Mouse (Mus musculus) heart, embryonic 14.5 days (tissue): Measurements from ENCODE around the gene Tmem269. TPM values are rescaled to one million over a fixed set of nuclear protein-coding genes. Genes with fewer than 3 reads are reported as not detected.

ENCODE experiments used
- ATAC-seq: fragments of 200-750 bp; cut with Nextera tagmentation; 2 replicates; pipeline ENCODE4 v1.8.0; 2017; ENCODE audit warnings: low read depth, moderate TSS enrichment; ENCODE audit not compliant: insufficient number of reproducible peaks, insufficient read depth, low FRiP score
- H3K27ac ChIP-seq, 2 experiments: fragments of 200-500 bp in 1 of 2; fragments of 300-500 bp in 1 of 2; sonication (generic) in 1 of 2; replicated peaks in 1 of 2; 2 replicates each; pipeline ENCODE4 v1.5.1; 2012 to 2014; ENCODE audit warnings: low read depth in 2 of 2, low read length in 2 of 2, control low read depth in 1 of 2, mild to moderate bottlenecking in 1 of 2, mixed read lengths in 1 of 2; ENCODE audit not compliant: control insufficient read depth in 1 of 2, insufficient read depth in 1 of 2
- H3K27me3 ChIP-seq: fragments of 300-500 bp; sonication (generic); 2 replicates; pipeline ENCODE4 v1.6.1; 2014; ENCODE audit warnings: mild to moderate bottlenecking, low read length, control low read depth; ENCODE audit not compliant: control insufficient read depth, insufficient read depth
- H3K36me3 ChIP-seq: fragments of 300-500 bp; sonication (generic); 2 replicates; pipeline ENCODE4 v1.6.1; 2014; ENCODE audit warnings: mild to moderate bottlenecking, control low read depth, low read length, mixed read lengths; ENCODE audit not compliant: control insufficient read depth, insufficient read depth
- H3K4me1 ChIP-seq, 2 experiments: fragments of 200-500 bp in 1 of 2; fragments of 300-500 bp in 1 of 2; sonication (generic) in 1 of 2; 2 replicates each; pipeline ENCODE4 v1.6.1; 2012 to 2014; ENCODE audit warnings: low read length in 2 of 2, control low read depth in 1 of 2, mixed read lengths in 1 of 2; ENCODE audit not compliant: control insufficient read depth in 2 of 2, insufficient read depth in 2 of 2
- H3K4me2 ChIP-seq: fragments of 300-500 bp; sonication (generic); 2 replicates; pipeline ENCODE4 v1.6.1; 2014; ENCODE audit warnings: mild to moderate bottlenecking, low read length
- H3K4me3 ChIP-seq, 2 experiments: fragments of 200-500 bp in 1 of 2; fragments of 300-500 bp in 1 of 2; sonication (generic) in 1 of 2; 2 replicates each; pipeline ENCODE4 v1.5.1; 2012 to 2014; ENCODE audit warnings: low read length in 2 of 2, mild to moderate bottlenecking in 2 of 2, control low read depth in 1 of 2, low read depth in 1 of 2, moderate library complexity in 1 of 2; ENCODE audit not compliant: control insufficient read depth in 1 of 2, insufficient read depth in 1 of 2
- H3K9ac ChIP-seq: fragments of 300-500 bp; sonication (generic); 2 replicates; pipeline ENCODE4 v1.6.1; 2014; ENCODE audit warnings: mild to moderate bottlenecking, low read length
- H3K9me3 ChIP-seq: fragments of 300-500 bp; sonication (generic); 2 replicates; pipeline ENCODE4 v1.6.1; 2016; ENCODE audit warnings: low read length, control low read depth; ENCODE audit not compliant: control insufficient read depth
- WGBS: fragments of 180-500 bp; shearing (Covaris S2); extraction: QIAGEN DNeasy Blood & Tissue Kit; methylation state at CpG from one replicate; pipeline ENCODE4 v1.1.7; 2014; 5-methylcytosine and 5-hydroxymethylcytosine counted together
- polyA plus RNA-seq: library from polyadenylated mRNA; unstranded; fragments of >200 nt; fragmentation: Nextera tagmentation; extraction: Ambion mirVana; gene quantifications from 2 replicates; pipeline ENCODE4 v1.2.1, GENCODE M21; 2014

The Tmem269 gene
- polyA plus RNA-seq, 1 experiment from 2014 or later = 0.19 TPM

DNA sequence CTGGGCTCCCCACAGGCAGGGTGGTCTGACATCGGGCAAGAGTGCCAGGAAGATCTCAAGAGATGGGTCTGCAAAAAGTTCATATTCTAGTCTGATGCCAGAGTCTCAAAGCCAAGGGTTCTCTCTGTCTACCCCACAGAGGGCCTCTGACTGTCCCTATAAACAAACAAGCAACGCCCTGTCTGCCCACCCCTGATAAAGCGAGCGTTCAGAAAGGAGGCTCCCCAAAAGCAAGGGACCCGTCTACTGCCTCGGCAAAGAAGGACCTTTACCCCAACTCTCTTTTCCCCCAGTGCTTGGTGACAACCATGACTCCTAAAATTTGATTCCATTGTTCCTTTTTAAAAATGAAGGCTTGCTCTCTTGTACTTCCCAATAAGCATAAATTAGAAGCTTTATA, 28.2 kb downstream of the Tmem269 start, which contains the start of gene Ermap:
Gene Ermap (minus strand): TSS at position 148 of the 400 bp plus-strand sequence.
- ATAC-seq = no peak
- WGBS = 63% methylated on average over 6 of the region's 6 CpGs
- H3K4me1 ChIP-seq = peaks cover 0 to 7% of the 10 kb centered on the region in 2 experiments; a peak in 2 of 4 replicates
- no peak within 1 kb of the TSS for H3K9ac ChIP-seq
- H3K36me3 ChIP-seq = no peaks in the 10 kb centered on the region
- H3K9me3 ChIP-seq = no peaks in the 10 kb centered on the region
- no peak within 1 kb of the TSS for H3K4me2 ChIP-seq
- H3K27ac ChIP-seq = no peak within 1 kb of the TSS
- no peaks in the 10 kb centered on the region; the same call in 1 of the 2 replicates for H3K27me3 ChIP-seq
- no peak within 1 kb of the TSS for H3K4me3 ChIP-seq

- Histone ChIP-seq H3K4me1 (peaks cover 0 to 7% of the 10 kb centered on the region in 2 experiments; a peak in 2 of 4 replicates), H3K27me3 (no peaks in the 10 kb centered on the region; the same call in 1 of the 2 replicates), H3K9ac (no peak overlapping the region), H3K9me3 (no peaks in the 10 kb centered on the region), H3K36me3 (no peaks in the 10 kb centered on the region), H3K4me3 (no peak overlapping the region), H3K4me2 (no peak overlapping the region), H3K27ac (no peak overlapping the region)
- 81% methylated on average over 6 of the region's 6 CpGs for WGBS
- ATAC-seq = no peak
Observed at GRCm38 (mm10) chr4:119189392-119189791, 28.6 kb downstream of the Tmem269 start.

GRCm38 (mm10) chr4:119188060-119188785, 29.8 kb downstream of the Tmem269 start:
- H3K36me3 ChIP-seq = no peaks in the 10 kb centered on the region
- H3K27me3 ChIP-seq = no peaks in the 10 kb centered on the region; the same call in 1 of the 2 replicates
- H3K4me2 ChIP-seq = peak overlapping the region; percentile 21
- H3K4me1 ChIP-seq = peaks cover 0 to 7% of the 10 kb centered on the region in 2 experiments; a peak in 2 of 4 replicates
- no peak for ATAC-seq
- H3K9me3 ChIP-seq = no peaks in the 10 kb centered on the region
- no peak overlapping the region; a peak in 1 of 4 replicates for H3K4me3 ChIP-seq
- 34% methylated on average over 11 of the region's 11 CpGs for WGBS
- no peak overlapping the region for H3K27ac ChIP-seq
- no peak overlapping the region; the same call in 1 of the 2 replicates for H3K9ac ChIP-seq

DNA sequence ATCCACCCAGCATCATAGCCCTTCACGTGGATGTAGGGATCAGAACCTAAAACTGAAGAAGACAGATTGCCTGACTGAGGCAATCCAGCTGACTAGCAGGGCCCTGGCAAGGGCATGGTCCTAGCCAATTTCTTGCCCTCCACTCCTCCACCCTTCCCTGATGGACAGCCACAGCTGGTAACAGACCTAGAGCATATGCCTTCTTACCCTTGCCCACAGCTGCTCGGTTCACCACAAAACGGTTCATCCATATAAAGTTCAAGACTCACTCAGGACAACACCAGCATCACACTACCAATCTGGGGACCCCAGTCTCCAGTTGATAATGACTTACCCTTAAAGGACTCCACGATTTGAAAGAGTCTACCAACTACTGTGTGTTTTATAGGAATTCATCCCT, 32.2 kb downstream of the Tmem269 start:
- H3K36me3 ChIP-seq = no peaks in the 10 kb centered on the region
- H3K4me2 ChIP-seq = no peak overlapping the region
- H3K4me3 ChIP-seq = no peak overlapping the region
- H3K4me1 ChIP-seq = peaks cover 0 to 7% of the 10 kb centered on the region in 2 experiments; a peak in 2 of 4 replicates
- H3K9me3 ChIP-seq = no peaks in the 10 kb centered on the region
- WGBS = 79% methylated on average over 4 of the region's 4 CpGs
- H3K27ac ChIP-seq = no peak overlapping the region
- no peak for ATAC-seq
- H3K27me3 ChIP-seq = no peaks in the 10 kb centered on the region; the same call in 1 of the 2 replicates
- H3K9ac ChIP-seq = no peak overlapping the region

GRCm38 (mm10) chr4:119183525-119183924, 34.5 kb downstream of the Tmem269 start:
- H3K27me3 ChIP-seq = no peaks in the 10 kb centered on the region; the same call in 1 of the 2 replicates
- H3K27ac ChIP-seq = no peak overlapping the region
- no peaks in the 10 kb centered on the region for H3K9me3 ChIP-seq
- no peak overlapping the region for H3K4me3 ChIP-seq
- no peaks in the 10 kb centered on the region for H3K36me3 ChIP-seq
- no peak for ATAC-seq
- H3K4me2 ChIP-seq = no peak overlapping the region
- no peak overlapping the region for H3K9ac ChIP-seq
- 19% methylated on average over 1 of the region's 1 CpGs for WGBS
- H3K4me1 ChIP-seq = peaks cover 0 to 5% of the 10 kb centered on the region in 2 experiments; a peak in 2 of 4 replicates

DNA sequence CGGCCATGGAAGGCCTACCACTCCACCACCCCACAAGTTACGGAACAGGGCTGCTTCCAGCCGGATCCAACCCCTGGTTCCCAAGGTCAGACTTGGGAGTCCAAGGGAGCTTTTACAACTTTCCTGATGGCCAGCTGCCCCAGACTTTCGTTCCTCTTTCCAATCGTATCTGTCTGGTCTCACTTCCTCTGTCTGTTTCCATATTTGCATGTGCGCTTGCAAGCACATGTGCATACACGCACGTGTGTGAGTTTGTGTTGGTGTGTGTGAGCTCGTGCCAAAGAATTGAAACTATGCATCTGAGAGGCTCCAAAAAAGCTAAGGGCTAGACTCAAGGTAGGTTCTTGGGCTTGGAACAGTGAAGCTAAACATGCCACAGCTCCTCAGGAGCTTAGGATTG, 36.6 kb downstream of the Tmem269 start:
- no peak for ATAC-seq
- no peaks in the 10 kb centered on the region for H3K27me3 ChIP-seq
- H3K36me3 ChIP-seq = no peaks in the 10 kb centered on the region
- no peak overlapping the region for H3K4me2 ChIP-seq
- no peaks in the 10 kb centered on the region for H3K9me3 ChIP-seq
- H3K27ac ChIP-seq = no peak overlapping the region
- H3K4me3 ChIP-seq = no peak overlapping the region
- 76% methylated on average over 9 of the region's 9 CpGs for WGBS
- H3K9ac ChIP-seq = no peak overlapping the region
- no peaks in the 10 kb centered on the region; a peak in 1 of 4 replicates for H3K4me1 ChIP-seq

GRCm38 (mm10) chr4:119180133-119180707, 37.8 kb downstream of the Tmem269 start:
- 28% methylated on average over 4 of the region's 4 CpGs for WGBS
- no peak for ATAC-seq
- H3K4me3 ChIP-seq = no peak overlapping the region

More at GRCm38 (mm10) chr4:119180133-119180707, 37.8 kb downstream of the Tmem269 start:
- H3K9ac ChIP-seq = no peak overlapping the region
- no peaks in the 10 kb centered on the region for H3K36me3 ChIP-seq
- no peaks in the 10 kb centered on the region for H3K9me3 ChIP-seq
- no peak overlapping the region for H3K4me2 ChIP-seq
- no peaks in the 10 kb centered on the region; a peak in 1 of 4 replicates for H3K4me1 ChIP-seq
- no peaks in the 10 kb centered on the region for H3K27me3 ChIP-seq
- no peak overlapping the region for H3K27ac ChIP-seq
